Mouse (Mus musculus) left cerebral cortex, adult 8-10 months (tissue): Measurements from ENCODE around the gene Clec16a. TPM values are rescaled to one million over a fixed set of nuclear protein-coding genes. Genes with fewer than 3 reads are reported as not detected.

Source experiments
- DNase-seq, 2 experiments: peaks; one replicate each; pipeline ENCODE4 v3.0.0; 2022; ENCODE audit warnings: low spot score in 2 of 2
- total RNA-seq, 4 experiments: library from RNA; stranded (reverse); gene quantifications; 2 replicates each; pipeline ENCODE4 v1.2.4; 2022

The Clec16a gene
- total RNA-seq, 4 experiments from 2014 or later = 89.8 to 97.2 (median 91.2) TPM

GRCm38 (mm10) chr16:10675612-10676011 lies 130.5 kb downstream of the Clec16a start:
- no peak for DNase-seq

- DNase-seq = no peak
These were observed 131.4 kb downstream of the Clec16a start for GRCm38 (mm10) chr16:10676461-10677066.

- DNase-seq = no peak
These were observed 137.4 kb downstream of the Clec16a start for GRCm38 (mm10) chr16:10682521-10682920.

- DNase-seq = no peak
These were observed 138.3 kb downstream of the Clec16a start for GRCm38 (mm10) chr16:10683193-10684000.

- DNase-seq = no peak
These were observed 144.7 kb downstream of the Clec16a start for GRCm38 (mm10) chr16:10689748-10690318.

- DNase-seq = no peak
These were observed 145.3 kb downstream of the Clec16a start for GRCm38 (mm10) chr16:10690442-10690841.

GRCm38 (mm10) chr16:10691705-10692104 lies 146.6 kb downstream of the Clec16a start:
- DNase-seq = no peak

- DNase-seq = no peak
These were observed 147.7 kb downstream of the Clec16a start for GRCm38 (mm10) chr16:10692848-10693247.

- DNase-seq = no peak
These were observed 148.3 kb downstream of the Clec16a start for GRCm38 (mm10) chr16:10693424-10693823.

- DNase-seq = no peak
These were observed 149.3 kb downstream of the Clec16a start for GRCm38 (mm10) chr16:10694414-10694851.

GRCm38 (mm10) chr16:10697861-10698659 lies 152.9 kb downstream of the Clec16a start:
- no peak for DNase-seq

GRCm38 (mm10) chr16:10699316-10699715 lies 154.2 kb downstream of the Clec16a start:
- no peak for DNase-seq

GRCm38 (mm10) chr16:10700160-10700559 lies 155.0 kb downstream of the Clec16a start:
- no peak for DNase-seq

- no peak for DNase-seq
These were observed 157.3 kb downstream of the Clec16a start for GRCm38 (mm10) chr16:10702399-10702798.

GRCm38 (mm10) chr16:10703932-10704331 lies 158.8 kb downstream of the Clec16a start:
- no peak for DNase-seq

- DNase-seq = no peak
These were observed 160.3 kb downstream of the Clec16a start for GRCm38 (mm10) chr16:10705396-10705795.

- DNase-seq = no peak
These were observed 166.4 kb downstream of the Clec16a start for GRCm38 (mm10) chr16:10711524-10711923.

- DNase-seq = no peak
These were observed 167.9 kb downstream of the Clec16a start for GRCm38 (mm10) chr16:10713041-10713440.

- no peak for DNase-seq
These were observed 168.5 kb downstream of the Clec16a start for GRCm38 (mm10) chr16:10713441-10714239.

- DNase-seq = no peak
These were observed 170.1 kb downstream of the Clec16a start for GRCm38 (mm10) chr16:10715211-10715610.

GRCm38 (mm10) chr16:10715632-10716031 lies 170.5 kb downstream of the Clec16a start:
- DNase-seq = no peak
